Mouse (Mus musculus) brown adipose tissue, adult 24 weeks (tissue): ENCODE results near the gene Snrnp70. TPM values are rescaled to one million over a fixed set of nuclear protein-coding genes. Genes with fewer than 3 reads are reported as not detected.

ENCODE experiments used
- H3K27ac ChIP-seq: fragments of 200-500 bp; replicated peaks from 2 replicates; pipeline ENCODE4 v1.5.1; 2012; ENCODE audit warnings: low read depth, mild to moderate bottlenecking, low read length
- H3K4me1 ChIP-seq: fragments of 200-500 bp; 2 replicates; pipeline ENCODE4 v1.6.1; 2012; ENCODE audit warnings: low read length, mixed read lengths; ENCODE audit not compliant: control insufficient read depth, insufficient read depth, insufficient read length
- H3K4me3 ChIP-seq: fragments of 200-500 bp; 2 replicates; pipeline ENCODE4 v1.5.1; 2012; ENCODE audit warnings: low read depth, mild to moderate bottlenecking, low read length, moderate library complexity; ENCODE audit not compliant: insufficient read depth
- polyA plus RNA-seq: library from polyadenylated mRNA; stranded (reverse); fragments of >200 nt; gene quantifications from 2 replicates; pipeline ENCODE4 v1.2.4, GENCODE M21; 2012; ENCODE audit not compliant: missing spikeins, insufficient read depth, insufficient read length

The Snrnp70 gene
- 69.0 and 82.7 TPM in 2 replicates for polyA plus RNA-seq

- peaks cover 8% of the 10 kb centered on the region; the same call in 1 of the 2 replicates for H3K4me1 ChIP-seq
- H3K4me3 ChIP-seq, result peak within 1 kb of the TSS; percentile 72
- H3K27ac ChIP-seq, result peak within 1 kb of the TSS; percentile 48
These were observed at the start of gene Snrnp70 for GRCm38 (mm10) chr7:45395578-45396336. Gene Snrnp70 (minus strand): TSS chr7:45395742.

DNA sequence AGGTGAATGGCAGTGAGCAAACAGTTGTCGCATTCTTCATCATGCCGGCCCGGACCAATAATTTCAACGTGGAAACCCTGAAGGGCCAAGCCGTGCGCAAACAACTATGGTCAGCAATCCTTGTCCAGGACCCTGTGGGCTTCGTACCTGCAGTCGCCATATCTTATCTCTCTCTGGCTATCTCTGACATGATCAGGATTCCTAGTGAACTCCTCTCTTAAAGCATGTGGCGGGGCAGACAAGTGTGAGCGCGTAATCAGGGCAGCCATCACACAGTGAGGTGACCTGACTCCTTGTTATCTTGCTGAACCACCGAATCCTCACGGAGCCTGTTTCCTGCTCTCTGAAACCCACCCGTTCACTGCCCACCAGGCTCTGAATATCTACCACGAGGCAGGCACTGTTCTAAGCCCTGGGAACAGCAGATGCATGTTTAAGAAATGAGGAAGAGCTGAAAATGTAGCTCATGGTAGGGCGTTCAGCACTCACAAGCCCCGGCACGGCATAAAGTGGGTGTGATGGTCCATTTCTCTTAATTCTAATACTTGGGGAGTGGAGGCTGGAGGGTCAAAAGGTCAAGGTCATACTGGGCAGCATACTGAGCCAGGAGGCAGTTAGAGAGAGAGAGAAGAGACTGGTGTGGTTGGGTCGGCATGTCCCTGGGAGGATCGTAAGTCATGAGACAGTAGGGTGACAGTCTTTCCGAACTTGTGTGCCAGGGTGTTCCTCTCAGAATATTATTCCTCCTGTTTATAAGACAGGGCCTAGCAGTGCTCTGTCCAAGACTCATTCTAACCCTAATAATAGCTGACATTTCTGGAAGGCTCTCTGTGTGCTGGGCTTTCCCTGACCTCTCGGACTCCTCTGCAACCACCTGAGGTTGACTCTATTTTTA, 48.2 kb upstream of the Snrnp70 start:
- H3K4me3 ChIP-seq, result no peak overlapping the region
- no peak overlapping the region for H3K27ac ChIP-seq
- H3K4me1 ChIP-seq, result no peaks in the 10 kb centered on the region

DNA sequence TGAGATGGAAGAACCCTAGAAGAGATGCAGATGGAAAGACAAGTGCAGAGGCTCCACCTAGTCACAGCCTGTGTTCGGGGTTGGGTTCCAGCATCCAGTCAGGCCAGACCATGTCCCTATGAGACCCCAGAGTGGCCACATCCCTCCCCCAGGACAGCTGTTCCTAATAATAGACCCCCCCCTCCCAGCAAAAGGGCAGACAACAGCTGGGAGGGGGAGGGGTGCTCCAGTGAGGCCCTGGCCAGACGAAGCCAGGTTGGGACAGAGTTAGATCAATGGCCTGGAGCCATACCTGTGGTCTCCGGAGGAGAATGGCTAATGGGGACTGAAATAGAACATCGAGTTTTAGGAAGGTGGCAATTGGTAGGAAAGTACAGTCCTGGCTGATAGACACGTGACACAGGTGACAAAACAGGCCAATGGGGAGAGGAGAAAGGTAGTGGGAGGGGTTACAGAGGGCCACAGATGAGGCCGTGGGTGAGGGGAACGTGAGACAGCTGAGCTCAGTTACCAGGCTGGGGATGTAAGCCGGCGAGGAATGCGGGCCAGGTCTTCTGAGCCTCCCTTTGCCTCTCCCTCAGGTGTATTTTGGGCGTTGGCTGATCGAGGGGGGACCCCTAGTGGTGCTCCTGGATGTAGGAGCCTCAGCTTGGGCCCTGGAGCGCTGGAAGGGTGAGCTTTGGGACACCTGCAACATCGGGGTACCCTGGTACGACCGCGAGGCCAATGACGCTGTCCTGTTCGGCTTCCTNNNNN, 42.2 kb upstream of the Snrnp70 start, which contains the start of gene Ruvbl2:
TSS of gene Ruvbl2 (minus strand) at position 576 of the 756 bp plus-strand sequence.
- H3K27ac ChIP-seq, result no peak within 1 kb of the TSS; the same call in 1 of the 2 replicates
- H3K4me3 ChIP-seq, result no peak within 1 kb of the TSS
- peaks cover 14% of the 10 kb centered on the region for H3K4me1 ChIP-seq

- H3K27ac ChIP-seq, result no peak overlapping the region
- H3K4me1 ChIP-seq, result peaks cover 14% of the 10 kb centered on the region
- no peak overlapping the region for H3K4me3 ChIP-seq
These were observed 41.5 kb upstream of the Snrnp70 start for GRCm38 (mm10) chr7:45437046-45437445.

DNA sequence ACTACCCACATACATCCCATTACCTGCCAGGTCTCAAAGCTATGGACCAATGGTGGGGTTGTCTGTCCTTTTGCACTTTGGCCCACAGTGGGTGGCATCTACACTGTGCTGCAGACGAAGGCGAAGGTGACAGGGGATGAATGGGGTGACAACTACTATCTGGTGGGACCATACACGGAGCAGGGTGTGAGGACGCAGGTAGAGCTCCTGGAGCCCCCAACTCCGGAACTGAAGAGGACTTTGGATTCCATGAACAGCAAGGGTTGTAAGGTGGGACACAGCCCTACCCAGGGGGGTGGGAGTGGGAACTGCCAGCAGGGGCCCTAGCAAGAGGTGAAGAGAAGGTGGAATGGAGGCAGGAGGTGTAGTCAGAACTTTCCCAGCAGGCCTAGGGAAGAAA, 40.9 kb upstream of the Snrnp70 start:
- H3K4me3 ChIP-seq, result peak overlapping the region; percentile 76
- H3K27ac ChIP-seq, result peak overlapping the region; percentile 95; the same call in 1 of the 2 replicates

GRCm38 (mm10) chr7:45435038-45435437, 39.5 kb upstream of the Snrnp70 start:
- peaks cover 14% of the 10 kb centered on the region for H3K4me1 ChIP-seq
- peak overlapping the region; percentile 76 for H3K4me3 ChIP-seq
- H3K27ac ChIP-seq, result peak overlapping the region; percentile 95

More for the DNA sequence above, 40.9 kb upstream of the Snrnp70 start:
- H3K4me1 ChIP-seq, result peaks cover 14% of the 10 kb centered on the region

GRCm38 (mm10) chr7:45434203-45435015, 38.9 kb upstream of the Snrnp70 start, which contains the start of gene Gys1:
Gene Gys1 (plus strand): TSS chr7:45434844.
- Histone ChIP-seq H3K27ac (peak within 1 kb of the TSS; percentile 95), H3K4me1 (peaks cover 14% of the 10 kb centered on the region), H3K4me3 (peak within 1 kb of the TSS; percentile 78)

GRCm38 (mm10) chr7:45433835-45434202, 38.3 kb upstream of the Snrnp70 start:
- Histone ChIP-seq H3K4me1 (peaks cover 14% of the 10 kb centered on the region), H3K27ac (peak overlapping the region; percentile 42), H3K4me3 (peak overlapping the region; percentile 78)

DNA sequence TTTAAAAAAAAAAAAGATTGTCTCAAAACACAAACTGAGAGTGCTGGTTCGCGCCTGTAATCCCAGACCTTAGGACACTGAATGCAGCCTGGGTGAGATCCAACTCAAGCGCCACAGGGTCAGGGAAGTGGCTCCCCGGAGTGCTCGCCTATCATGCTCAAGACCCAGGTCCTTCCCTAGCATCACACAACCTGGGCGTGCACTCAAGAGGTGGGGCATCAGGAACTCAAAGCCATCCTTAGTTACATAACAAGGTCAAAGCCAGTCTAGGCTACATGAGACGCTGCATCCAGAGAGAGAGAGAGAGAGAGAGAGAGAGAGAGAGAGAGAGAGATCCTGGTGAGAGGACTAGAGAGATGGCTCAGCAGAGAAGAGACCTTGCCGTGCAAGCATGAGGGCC, 31.0 kb upstream of the Snrnp70 start:
- Histone ChIP-seq H3K4me3 (no peak overlapping the region), H3K4me1 (no peaks in the 10 kb centered on the region), H3K27ac (no peak overlapping the region)

DNA sequence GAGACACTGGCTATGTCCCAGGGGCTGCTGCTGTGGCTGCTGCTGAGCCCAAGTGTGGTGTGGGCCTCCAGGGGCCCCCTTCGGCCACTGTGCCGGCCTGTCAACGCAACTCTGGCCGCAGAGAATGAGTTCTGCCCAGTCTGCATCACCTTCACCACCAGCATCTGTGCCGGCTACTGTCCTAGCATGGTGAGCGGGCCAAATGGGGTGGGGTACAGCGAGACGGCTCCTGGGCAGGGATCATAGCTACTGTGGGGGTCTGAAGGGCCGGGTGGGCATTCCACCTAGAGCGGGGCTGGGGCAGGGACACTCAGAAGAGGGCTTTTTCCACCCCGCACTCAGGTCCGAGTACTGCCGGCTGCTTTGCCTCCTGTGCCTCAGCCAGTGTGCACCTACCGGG, 25.7 kb upstream of the Snrnp70 start:
- no peaks in the 10 kb centered on the region for H3K4me1 ChIP-seq
- H3K4me3 ChIP-seq, result no peak overlapping the region
- no peak overlapping the region for H3K27ac ChIP-seq

DNA sequence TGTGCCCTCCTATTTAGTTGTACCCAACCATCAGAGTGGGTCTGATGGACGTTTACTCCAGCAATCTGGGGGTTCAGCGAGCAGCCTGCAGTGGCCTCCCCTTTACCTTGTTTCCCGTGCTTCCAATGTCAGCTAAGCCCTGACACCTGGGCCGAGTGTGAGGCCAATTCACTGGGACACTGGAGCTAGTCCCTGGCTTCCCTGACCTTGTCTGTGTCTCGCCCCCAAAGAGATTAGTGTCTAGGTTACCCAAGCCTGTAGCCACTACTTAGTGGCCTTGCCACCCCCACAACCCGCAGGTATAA, 25.0 kb upstream of the Snrnp70 start, which contains the start of gene Lhb:
TSS of gene Lhb (plus strand) at position 206 of the 305 bp plus-strand sequence.
- H3K27ac ChIP-seq, result no peak within 1 kb of the TSS
- no peak within 1 kb of the TSS for H3K4me3 ChIP-seq
- no peaks in the 10 kb centered on the region for H3K4me1 ChIP-seq

DNA sequence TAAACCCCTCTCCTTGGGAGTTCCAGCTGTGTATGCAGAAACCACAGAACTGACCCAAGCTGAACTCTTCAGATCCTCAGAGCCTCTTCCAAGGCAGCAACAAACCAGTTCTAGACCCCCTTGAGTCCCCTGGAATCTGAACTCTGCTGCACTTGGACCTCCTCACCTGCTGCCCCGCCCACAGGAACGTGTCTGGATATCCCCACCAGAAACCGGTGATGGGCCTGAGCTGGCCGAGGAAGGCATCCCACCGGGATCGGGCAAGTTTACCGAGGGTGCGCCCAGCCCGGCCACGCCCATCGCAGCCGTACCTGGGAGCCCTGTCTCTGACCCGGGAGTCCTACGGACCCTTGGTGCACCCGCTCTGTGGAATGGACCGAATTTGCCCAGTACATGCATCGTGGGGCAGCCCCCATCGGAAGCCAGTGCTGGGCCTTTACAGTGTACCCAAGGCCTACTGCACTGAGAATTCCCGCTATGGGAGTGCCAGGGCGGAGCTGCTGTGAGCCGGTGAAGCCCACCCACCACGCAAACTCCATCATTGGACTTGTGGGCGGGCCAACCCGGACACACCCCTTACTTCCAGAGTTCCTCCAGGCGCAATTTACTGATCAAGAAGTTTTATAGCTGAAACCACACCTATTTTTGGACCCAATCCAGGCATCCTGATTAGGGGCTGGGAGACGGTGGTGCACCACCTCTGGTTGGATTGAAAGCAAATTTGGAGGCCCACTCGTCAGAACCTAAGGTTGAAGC, 24.5 kb upstream of the Snrnp70 start:
- Histone ChIP-seq H3K4me1 (no peaks in the 10 kb centered on the region), H3K4me3 (no peak overlapping the region), H3K27ac (no peak overlapping the region)

GRCm38 (mm10) chr7:45417962-45418492, 22.5 kb upstream of the Snrnp70 start:
- no peak overlapping the region for H3K4me3 ChIP-seq
- H3K27ac ChIP-seq, result no peak overlapping the region
- peaks cover 3% of the 10 kb centered on the region; the same call in 1 of the 2 replicates for H3K4me1 ChIP-seq
